In the genomic region with DNA sequence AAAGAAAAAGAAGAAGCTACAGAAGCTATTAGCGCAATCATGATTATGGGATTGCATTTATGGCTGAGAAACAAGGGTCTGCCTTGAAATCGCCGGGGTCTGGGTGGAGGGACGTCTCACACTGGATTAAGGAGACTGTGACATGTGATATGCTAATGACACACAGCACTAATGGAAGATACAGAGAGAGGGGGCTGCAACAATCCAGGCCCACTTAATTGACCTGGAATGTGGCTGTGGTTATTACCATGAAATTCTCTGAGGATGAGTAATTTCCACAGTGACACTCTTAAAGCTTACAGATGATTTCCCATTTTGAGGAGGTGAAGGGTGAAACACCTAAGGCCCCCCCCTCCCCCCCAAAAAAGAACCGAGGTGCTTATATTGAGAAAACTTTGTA, we compare ENCODE assay signal across 15 mouse cellular contexts.
"Had no signal": no experiment of that assay in that cellular context is flagged by ENCODE, and none has a peak within 500 bp of the region (broad histone marks: within the 10 kb centered on the region; RNA-seq: fewer than 3 reads in every experiment).

No protein-coding gene starts in this region.

- H3K27me3 ChIP-seq: limb, embryonic 15.5 days; liver, embryonic 13.5 days; lung, embryonic 15.5 days; megakaryocyte, embryonic 14.5 days; midbrain, embryonic 13.5 days; neural tube, embryonic 12.5 days had no signal

- H3K36me3 ChIP-seq: limb, embryonic 15.5 days; liver, embryonic 13.5 days; lung, embryonic 15.5 days; midbrain, embryonic 13.5 days; neural tube, embryonic 12.5 days had no signal

- H3K9me3 ChIP-seq: limb, embryonic 15.5 days; liver, embryonic 13.5 days; lung, embryonic 15.5 days; megakaryocyte, embryonic 14.5 days; neural tube, embryonic 12.5 days had no signal

- ATAC-seq: liver, postnatal 0 days; midbrain, embryonic 13.5 days had no signal

- H3K4me3 ChIP-seq: limb, embryonic 15.5 days; liver, embryonic 13.5 days; lung, embryonic 15.5 days; megakaryocyte, embryonic 14.5 days; midbrain, embryonic 13.5 days; neural tube, embryonic 12.5 days had no signal

- H3K4me1 ChIP-seq: limb, embryonic 15.5 days; liver, embryonic 13.5 days; lung, embryonic 15.5 days; neural tube, embryonic 12.5 days had no signal

- H3K27ac ChIP-seq: limb, embryonic 15.5 days; liver, embryonic 13.5 days; lung, embryonic 15.5 days; macrophage; midbrain, embryonic 13.5 days; neural tube, embryonic 12.5 days had no signal

- H3K4me2 ChIP-seq: limb, embryonic 15.5 days; liver, embryonic 13.5 days; lung, embryonic 15.5 days; midbrain, embryonic 13.5 days; neural tube, embryonic 12.5 days had no signal

- DNase-seq: kidney, adult 2 months; kidney, postnatal 25 days; layer of hippocampus, adult 9-11 months; layer of hippocampus, postnatal 36 days; liver, embryonic 13.5 days; liver, postnatal 0 days; lung, postnatal 14 days; right cerebral cortex, postnatal 14 days; thymus, postnatal 4 days had no signal

- H3K9ac ChIP-seq: limb, embryonic 15.5 days; liver, embryonic 13.5 days; liver, postnatal 0 days; lung, embryonic 15.5 days; midbrain, embryonic 13.5 days; neural tube, embryonic 12.5 days had no signal
